Mouse (Mus musculus) skeletal muscle tissue, adult 2 months (tissue): ENCODE results near the gene Synpo2l.
A peak's percentile ranks its signal among the peaks of the same experiment; 100 is the strongest.
"Not testable (repeated sequence)": the region's sequence is repeated elsewhere in the genome, so short reads cannot be mapped to it uniquely, and the experiment has no call there.

ENCODE experiments used
- DNase-seq: peaks from one replicate; pipeline ENCODE4 v3.0.0-alpha.2; 2012; ENCODE audit warnings: low read depth, low spot score

The Synpo2l gene

GRCm38 (mm10) chr14:20668154-20668810 is at the start of gene Synpo2l:
Gene Synpo2l, minus strand, starts transcription at chr14:20668354.
- peak; percentile 93 for DNase-seq

- no peak for DNase-seq
These were observed 45.7 kb upstream of the Synpo2l start for GRCm38 (mm10) chr14:20713832-20714231.

GRCm38 (mm10) chr14:20708239-20708638 is 40.1 kb upstream of the Synpo2l start:
- DNase-seq, result no peak

GRCm38 (mm10) chr14:20707201-20708190 is 39.3 kb upstream of the Synpo2l start, which contains the start of gene Zswim8:
Gene Zswim8, plus strand, starts transcription at chr14:20707552.
- DNase-seq, result peak; percentile 80

- not testable (repeated sequence) for DNase-seq
These were observed 35.3 kb upstream of the Synpo2l start for GRCm38 (mm10) chr14:20703461-20703860.

GRCm38 (mm10) chr14:20702741-20703381 is 34.7 kb upstream of the Synpo2l start, which contains the start of gene Chchd1:
Gene Chchd1, plus strand, starts transcription at chr14:20703006.
- peak; percentile 79 for DNase-seq

- no peak for DNase-seq
These were observed 34.1 kb upstream of the Synpo2l start for GRCm38 (mm10) chr14:20702096-20702740.

GRCm38 (mm10) chr14:20701554-20701953 is 33.4 kb upstream of the Synpo2l start:
- no peak for DNase-seq

GRCm38 (mm10) chr14:20700362-20700761 is 32.2 kb upstream of the Synpo2l start:
- DNase-seq, result no peak

- no peak for DNase-seq
These were observed 30.4 kb upstream of the Synpo2l start for GRCm38 (mm10) chr14:20698515-20698914.

GRCm38 (mm10) chr14:20696986-20697385 is 28.8 kb upstream of the Synpo2l start:
- no peak for DNase-seq

GRCm38 (mm10) chr14:20695761-20696520 is 27.8 kb upstream of the Synpo2l start:
- DNase-seq, result peak; percentile 18

- DNase-seq, result peak; percentile 69
These were observed 27.0 kb upstream of the Synpo2l start, which contains the start of gene Fut11 for GRCm38 (mm10) chr14:20694884-20695760. Gene Fut11, plus strand, starts transcription at chr14:20694968.

GRCm38 (mm10) chr14:20694185-20694883 is 26.2 kb upstream of the Synpo2l start:
- DNase-seq, result no peak

- no peak for DNase-seq
These were observed 25.5 kb upstream of the Synpo2l start for GRCm38 (mm10) chr14:20693589-20694101.

- no peak for DNase-seq
These were observed 23.6 kb upstream of the Synpo2l start for GRCm38 (mm10) chr14:20691772-20692171.

GRCm38 (mm10) chr14:20689009-20689408 is 20.9 kb upstream of the Synpo2l start:
- no peak for DNase-seq

- no peak for DNase-seq
These were observed 18.4 kb upstream of the Synpo2l start for GRCm38 (mm10) chr14:20686576-20686975.

- DNase-seq, result peak; percentile 57
These were observed 14.3 kb upstream of the Synpo2l start for GRCm38 (mm10) chr14:20682498-20682897.
